Mouse (Mus musculus): ENCODE measurements around the gene Pcnx4. TPM values are rescaled to one million over a fixed set of nuclear protein-coding genes. Genes with fewer than 3 reads are reported as not detected.

Gene Pcnx4
- total RNA-seq (2023), result under 1 TPM; 0.38 to 0.84 TPM

GRCm38 (mm10) chr12:72536021-72536597, at the start of gene Pcnx4:
Gene Pcnx4 (plus strand): TSS chr12:72536383.

Other genes with a start within 250 kb of the Pcnx4 start
- 1 to 10 TPM in 1 of 2 experiments, under 1 TPM in 1; 0.56 to 1.2 TPM for gene Rtn1, start 127.3 kb upstream of the Pcnx4 start, total RNA-seq (2023)
- gene Lrrc9, start 94.5 kb upstream of the Pcnx4 start, total RNA-seq (2023), result not detected
- under 1 TPM; 0.27 to 0.29 TPM for gene Gm4756, start 113.3 kb downstream of the Pcnx4 start, total RNA-seq (2023)
- 100 to 1,000 TPM; 243 to 271 TPM for gene Dhrs7, start 128.5 kb downstream of the Pcnx4 start, total RNA-seq (2023)
- 100 to 1,000 TPM; 118 to 125 TPM for gene Ppm1a, start 221.1 kb downstream of the Pcnx4 start, total RNA-seq (2023)

Measured in neutrophil, adult 59 days (primary cell).